Mouse (Mus musculus) neural tube, embryonic 11.5 days (tissue): ENCODE results near the gene Gm28047. TPM values are rescaled to one million over a fixed set of nuclear protein-coding genes. Genes with fewer than 3 reads are reported as not detected.

Experiments used
- ATAC-seq: fragments of 200-750 bp; cut with Nextera tagmentation; 2 replicates; pipeline ENCODE4 v1.8.0; 2017; ENCODE audit warnings: moderate number of reproducible peaks, mild to moderate bottlenecking, moderate TSS enrichment, moderate library complexity; ENCODE audit not compliant: insufficient read depth, low FRiP score, low TSS enrichment
- DNase-seq: peaks from one replicate; pipeline ENCODE4 v3.0.0-alpha.2; 2015; ENCODE audit warnings: low spot score
- H3K27ac ChIP-seq: fragments of 300-500 bp; sonication (generic); 2 replicates; pipeline ENCODE4 v1.5.1; 2014; ENCODE audit warnings: low read depth, mild to moderate bottlenecking, low read length
- H3K27me3 ChIP-seq: fragments of 300-500 bp; sonication (generic); 2 replicates; pipeline ENCODE4 v1.6.1; 2014; ENCODE audit warnings: mild to moderate bottlenecking, low read length, mixed read lengths; ENCODE audit not compliant: control insufficient read depth, insufficient read depth
- H3K36me3 ChIP-seq: fragments of 300-500 bp; sonication (generic); 2 replicates; pipeline ENCODE4 v1.6.1; 2014; ENCODE audit warnings: mild to moderate bottlenecking, low read length, moderate library complexity, mixed read lengths; ENCODE audit not compliant: control insufficient read depth, insufficient read depth
- H3K4me1 ChIP-seq: fragments of 300-500 bp; sonication (generic); 2 replicates; pipeline ENCODE4 v1.6.1; 2014; ENCODE audit warnings: low read length, mixed read lengths; ENCODE audit not compliant: control insufficient read depth, insufficient read depth
- H3K4me2 ChIP-seq: fragments of 300-500 bp; sonication (generic); 2 replicates; pipeline ENCODE4 v1.6.1; 2014; ENCODE audit warnings: low read depth, mild to moderate bottlenecking, moderate library complexity
- H3K4me3 ChIP-seq: fragments of 300-500 bp; sonication (generic); 2 replicates; pipeline ENCODE4 v1.5.1; 2014; ENCODE audit warnings: low read depth, low read length
- H3K9ac ChIP-seq: fragments of 300-500 bp; sonication (generic); 2 replicates; pipeline ENCODE4 v1.6.1; 2014; ENCODE audit warnings: mild to moderate bottlenecking, low read length
- H3K9me3 ChIP-seq: fragments of 300-500 bp; sonication (generic); 2 replicates; pipeline ENCODE4 v1.6.1; 2016; ENCODE audit warnings: low read length; ENCODE audit not compliant: control insufficient read depth
- WGBS: fragments of 180-500 bp; shearing (Covaris S2); extraction: QIAGEN DNeasy Blood & Tissue Kit; methylation state at CpG from one replicate; pipeline ENCODE4 v1.1.7; 2014; 5-methylcytosine and 5-hydroxymethylcytosine counted together
- polyA plus RNA-seq: library from polyadenylated mRNA; unstranded; fragments of >200 nt; fragmentation: Nextera tagmentation; extraction: Ambion mirVana; gene quantifications from 2 replicates; pipeline ENCODE4 v1.2.1, GENCODE M21; 2014

Gm28047 gene
- polyA plus RNA-seq, 1 experiment from 2014 or later = not detected

DNA sequence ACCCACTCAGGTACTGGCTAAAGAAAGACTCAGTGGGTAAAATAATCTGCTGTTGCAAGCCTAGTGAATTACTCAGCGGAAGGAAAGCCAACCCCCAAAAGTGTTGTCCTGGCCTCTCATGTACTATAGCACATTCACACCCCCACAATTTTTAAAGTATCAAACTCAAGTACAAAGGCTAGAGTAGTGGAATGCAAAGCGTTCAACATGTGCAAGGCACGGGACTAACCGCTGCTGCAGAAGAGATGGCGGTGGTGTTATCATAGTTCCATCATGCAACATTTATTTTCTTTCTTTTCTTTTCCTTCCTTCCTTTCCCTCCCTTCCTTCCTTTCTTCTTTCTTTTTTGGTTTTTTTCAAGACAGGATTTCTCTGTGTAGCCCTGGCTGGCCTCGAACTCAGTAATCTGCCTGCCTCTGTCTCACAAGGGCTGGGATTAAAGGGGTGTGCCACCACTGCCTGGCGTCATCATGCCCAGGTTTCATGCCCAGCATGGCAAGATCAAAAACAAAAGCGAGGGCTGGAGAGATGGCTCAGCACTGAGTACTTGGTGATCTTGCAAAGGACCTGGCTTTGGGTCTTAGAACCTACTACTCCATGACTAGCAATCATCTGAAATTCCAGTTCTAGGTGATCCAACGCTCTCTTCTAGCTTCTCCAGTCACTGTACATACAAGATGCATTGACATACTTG is 119.0 kb downstream of the Gm28047 start:
- no peaks in the 10 kb centered on the region for H3K27me3 ChIP-seq
- no peak overlapping the region for H3K4me3 ChIP-seq
- 89% methylated on average over 9 of the region's 9 CpGs for WGBS
- H3K27ac ChIP-seq = no peak overlapping the region
- H3K9me3 ChIP-seq = no peaks in the 10 kb centered on the region
- no peak overlapping the region for H3K4me2 ChIP-seq
- ATAC-seq (no peak), DNase-seq (no peak)
- peaks cover 7% of the 10 kb centered on the region for H3K4me1 ChIP-seq
- no peak overlapping the region for H3K9ac ChIP-seq
- peaks cover 19% of the 10 kb centered on the region for H3K36me3 ChIP-seq

DNA sequence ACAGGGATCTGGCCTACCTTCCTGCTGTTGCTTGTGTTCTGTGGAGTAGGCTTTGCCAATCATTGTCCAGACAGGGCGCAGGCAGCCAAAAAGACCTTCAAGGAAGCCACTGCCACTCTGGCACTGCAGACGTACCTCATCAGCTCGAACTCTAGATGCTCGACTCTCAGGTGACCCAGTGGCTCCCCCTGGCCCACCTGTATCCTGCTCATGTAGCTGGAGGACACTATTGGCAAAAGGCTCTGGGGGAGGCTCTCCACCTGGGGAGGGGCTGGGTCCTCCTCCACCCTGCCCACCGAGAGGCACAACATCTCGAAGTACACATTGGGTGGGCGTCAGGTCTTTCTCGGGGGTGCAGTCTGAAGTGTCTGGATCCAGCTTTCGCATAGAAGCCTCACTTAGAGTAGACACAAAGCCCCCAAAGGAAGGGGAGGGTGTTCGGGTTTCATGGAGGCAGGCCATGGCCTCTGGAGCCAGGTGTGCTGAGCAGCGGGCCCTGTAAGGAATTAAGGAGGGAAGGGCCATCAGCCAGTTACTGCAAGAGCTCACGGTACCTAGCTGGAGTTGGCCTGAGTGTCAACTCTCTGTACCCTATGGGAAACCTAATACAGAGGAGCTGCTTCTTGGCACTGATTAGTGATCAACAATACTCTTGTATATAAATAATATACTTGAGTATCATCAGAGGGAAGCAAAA is 119.6 kb downstream of the Gm28047 start:
- Histone ChIP-seq H3K36me3 (peaks cover 26% of the 10 kb centered on the region), H3K27me3 (no peaks in the 10 kb centered on the region), H3K4me3 (no peak overlapping the region), H3K9me3 (no peaks in the 10 kb centered on the region), H3K27ac (no peak overlapping the region), H3K4me1 (peaks cover 5% of the 10 kb centered on the region; the same call in 1 of the 2 replicates), H3K4me2 (no peak overlapping the region), H3K9ac (no peak overlapping the region)
- no peak for DNase-seq
- no peak for ATAC-seq
- WGBS = 79% methylated on average over 12 of the region's 12 CpGs

DNA sequence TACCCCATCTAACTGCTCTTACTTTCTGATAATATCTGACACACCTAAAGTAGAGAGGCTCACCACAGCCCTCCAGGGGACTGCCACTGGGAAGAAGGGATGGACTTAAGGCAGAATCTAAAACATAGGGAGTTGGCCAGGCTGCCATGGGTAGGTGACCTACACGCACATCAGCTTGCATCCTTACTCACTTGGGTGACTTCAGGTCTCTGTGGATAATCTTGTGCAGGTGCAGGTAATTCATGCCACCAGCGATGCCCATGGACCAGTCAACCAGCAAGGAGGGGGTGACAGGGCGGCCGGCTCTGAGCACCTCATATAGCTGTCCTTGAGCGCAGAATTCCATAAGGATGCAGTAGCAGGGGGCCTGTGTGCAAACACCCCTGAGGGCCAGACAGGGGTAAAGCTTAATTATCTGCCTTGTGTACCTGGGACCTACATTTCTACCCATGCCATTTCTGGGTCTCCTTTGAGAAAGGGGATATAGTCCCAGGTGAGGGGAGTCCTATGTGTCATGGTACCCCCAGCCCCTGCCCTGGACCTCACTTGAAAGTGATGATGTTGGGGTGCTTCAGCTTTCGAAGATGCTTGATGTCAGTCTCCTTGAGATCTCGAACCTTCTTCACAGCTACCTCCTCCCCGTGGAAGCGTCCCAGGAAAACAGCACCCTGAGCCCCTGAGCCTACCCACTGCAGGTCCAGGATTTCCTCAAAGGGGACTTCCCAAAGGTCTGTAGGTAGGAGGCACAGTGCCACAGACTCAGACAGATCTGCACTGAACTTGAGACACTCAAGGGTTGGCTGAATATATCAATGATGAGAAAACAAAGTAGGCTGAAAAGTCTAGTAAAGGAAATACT is 120.7 kb downstream of the Gm28047 start:
- DNase-seq = no peak
- no peak overlapping the region for H3K4me3 ChIP-seq
- H3K36me3 ChIP-seq = peaks cover 31% of the 10 kb centered on the region
- no peak for ATAC-seq
- H3K27me3 ChIP-seq = no peaks in the 10 kb centered on the region
- H3K27ac ChIP-seq = no peak overlapping the region
- WGBS = 90% methylated on average over 9 of the region's 9 CpGs
- no peak overlapping the region for H3K9ac ChIP-seq
- H3K4me2 ChIP-seq = no peak overlapping the region
- no peaks in the 10 kb centered on the region for H3K9me3 ChIP-seq
- H3K4me1 ChIP-seq = no peaks in the 10 kb centered on the region

GRCm38 (mm10) chr15:102503447-102503846 is 121.4 kb downstream of the Gm28047 start, which contains the start of gene Gm10337:
Gene Gm10337, plus strand, starts transcription at chr15:102503722.
- no peak within 1 kb of the TSS for H3K4me2 ChIP-seq
- ATAC-seq = no peak
- H3K9me3 ChIP-seq = no peaks in the 10 kb centered on the region
- no peaks in the 10 kb centered on the region for H3K27me3 ChIP-seq
- H3K36me3 ChIP-seq = peaks cover 31% of the 10 kb centered on the region
- H3K27ac ChIP-seq = no peak within 1 kb of the TSS
- H3K9ac ChIP-seq = no peak within 1 kb of the TSS
- no peak for DNase-seq
- H3K4me3 ChIP-seq = no peak within 1 kb of the TSS
- 85% methylated on average over 1 of the region's 1 CpGs for whole genome bisulfite sequencing
- no peaks in the 10 kb centered on the region for H3K4me1 ChIP-seq

- DNase-seq (no peak), ATAC-seq (no peak)
- peaks cover 35% of the 10 kb centered on the region for H3K36me3 ChIP-seq
- no peaks in the 10 kb centered on the region for H3K27me3 ChIP-seq
- H3K9me3 ChIP-seq = no peaks in the 10 kb centered on the region
- no peaks in the 10 kb centered on the region for H3K4me1 ChIP-seq
- WGBS = 82% methylated on average over 9 of the region's 9 CpGs
- H3K9ac ChIP-seq = no peak overlapping the region
- no peak overlapping the region for H3K4me3 ChIP-seq
- H3K27ac ChIP-seq = no peak overlapping the region
- H3K4me2 ChIP-seq = no peak overlapping the region
Observed at GRCm38 (mm10) chr15:102502254-102502840, 122.5 kb downstream of the Gm28047 start.

DNA sequence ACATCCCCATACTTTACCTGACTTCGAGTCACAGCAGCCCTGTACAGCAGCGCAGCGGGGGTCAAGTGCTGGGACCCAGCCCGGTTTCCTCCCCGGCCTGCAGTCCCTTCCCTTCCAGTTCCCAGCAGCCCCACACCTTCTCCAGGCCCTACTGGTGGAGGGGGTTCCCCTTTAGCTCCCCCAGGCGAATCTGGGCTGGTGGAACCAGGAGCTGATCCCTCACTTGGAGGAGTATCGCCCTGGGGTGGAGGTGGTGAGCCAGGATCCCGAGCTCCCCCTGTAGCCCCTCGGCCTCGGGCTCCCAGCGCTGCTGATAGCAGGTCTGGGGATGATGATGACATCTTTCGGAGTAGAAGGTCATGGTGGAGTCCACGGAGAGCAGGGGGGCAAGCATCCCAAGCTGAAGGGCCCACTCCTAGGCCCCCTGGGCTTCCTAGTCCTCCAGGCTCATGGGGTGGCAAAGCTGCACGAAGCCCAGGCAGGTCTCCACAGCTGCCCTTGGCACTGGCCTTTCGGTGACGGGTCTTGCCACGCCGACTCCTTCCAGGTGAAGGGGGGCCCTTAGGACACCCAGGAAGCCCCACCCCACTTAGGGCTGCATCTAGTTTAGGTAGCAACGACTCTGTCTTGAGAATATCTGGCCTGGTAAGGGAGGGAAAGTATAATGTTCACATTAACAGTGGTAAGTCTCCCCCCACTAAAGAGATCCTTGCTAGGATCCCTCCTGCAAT is 123.6 kb downstream of the Gm28047 start:
- 90% methylated on average over 19 of the region's 19 CpGs for WGBS
- Histone ChIP-seq H3K27ac (no peak overlapping the region), H3K9ac (no peak overlapping the region), H3K4me1 (no peaks in the 10 kb centered on the region), H3K27me3 (no peaks in the 10 kb centered on the region), H3K4me3 (no peak overlapping the region), H3K36me3 (peaks cover 38% of the 10 kb centered on the region), H3K9me3 (no peaks in the 10 kb centered on the region), H3K4me2 (no peak overlapping the region)
- no peak for ATAC-seq
- no peak for DNase-seq

DNA sequence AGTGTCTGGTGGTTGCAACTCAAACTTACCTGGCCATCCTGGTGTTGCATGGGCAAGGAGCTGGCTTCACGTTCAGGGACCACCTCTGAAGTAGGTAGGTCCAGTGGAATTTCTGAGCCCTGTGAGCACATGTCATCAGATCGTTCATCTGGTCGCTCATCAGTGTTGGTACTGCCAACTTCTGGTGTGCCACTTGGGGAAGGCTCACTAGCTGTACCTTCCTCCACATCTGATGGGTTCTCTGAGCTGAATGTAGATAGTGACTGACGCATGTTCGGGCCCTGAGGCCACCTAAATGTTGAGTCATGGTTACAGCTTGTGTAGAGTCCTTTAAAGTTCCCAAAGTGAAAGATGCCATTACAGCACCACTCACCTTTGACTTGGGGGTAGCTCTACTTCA is 124.4 kb downstream of the Gm28047 start:
- H3K4me1 ChIP-seq = no peaks in the 10 kb centered on the region
- peaks cover 38% of the 10 kb centered on the region for H3K36me3 ChIP-seq
- no peak overlapping the region for H3K27ac ChIP-seq
- DNase-seq = no peak
- H3K4me3 ChIP-seq = no peak overlapping the region
- ATAC-seq = no peak
- no peak overlapping the region for H3K4me2 ChIP-seq
- H3K9me3 ChIP-seq = no peaks in the 10 kb centered on the region
- no peak overlapping the region for H3K9ac ChIP-seq
- no peaks in the 10 kb centered on the region for H3K27me3 ChIP-seq
- WGBS = 92% methylated on average over 5 of the region's 5 CpGs

- WGBS = 88% methylated on average over 6 of the region's 6 CpGs
- H3K36me3 ChIP-seq = peaks cover 36% of the 10 kb centered on the region
- no peak for DNase-seq
Observed at GRCm38 (mm10) chr15:102499851-102500250, 125.0 kb downstream of the Gm28047 start.

More at GRCm38 (mm10) chr15:102499851-102500250, 125.0 kb downstream of the Gm28047 start:
- Histone ChIP-seq H3K27me3 (no peaks in the 10 kb centered on the region), H3K4me1 (no peaks in the 10 kb centered on the region), H3K4me2 (no peak overlapping the region), H3K9me3 (no peaks in the 10 kb centered on the region), H3K27ac (no peak overlapping the region), H3K9ac (no peak overlapping the region), H3K4me3 (no peak overlapping the region)
- no peak for ATAC-seq
